Mouse (Mus musculus) forebrain, embryonic 11.5 days (tissue): ENCODE measurements at regions not wholly inside any gene's neighbourhood (a gene's known extent, or its start where the extent isn't known, plus 50 kb on each side); places are given as distances from the start of the nearest gene placed in this dataset.

Experiments used
- ATAC-seq: fragments of 200-750 bp; cut with Nextera tagmentation; replicated peaks from 2 replicates; pipeline ENCODE4 v1.8.0; 2017; ENCODE audit warnings: moderate TSS enrichment; ENCODE audit not compliant: low FRiP score
- DNase-seq: peaks from one replicate; pipeline ENCODE4 v3.0.0-alpha.2; 2017; ENCODE audit warnings: low spot score
- H3K27ac ChIP-seq: fragments of 300-500 bp; sonication (generic); 2 replicates; pipeline ENCODE4 v1.5.1; 2014; ENCODE audit warnings: low read depth, low read length
- H3K27me3 ChIP-seq: fragments of 300-500 bp; sonication (generic); 2 replicates; pipeline ENCODE4 v1.6.1; 2014; ENCODE audit warnings: mild to moderate bottlenecking, low read length, mixed read lengths; ENCODE audit not compliant: control insufficient read depth, insufficient read depth
- H3K36me3 ChIP-seq: fragments of 300-500 bp; sonication (generic); 2 replicates; pipeline ENCODE4 v1.6.1; 2014; ENCODE audit warnings: mild to moderate bottlenecking, low read length, moderate library complexity, mixed read lengths; ENCODE audit not compliant: control insufficient read depth, insufficient read depth
- H3K4me1 ChIP-seq: fragments of 300-500 bp; sonication (generic); replicated peaks from 2 replicates; pipeline ENCODE4 v1.6.1; 2014; ENCODE audit warnings: low read length, mixed read lengths; ENCODE audit not compliant: control insufficient read depth, insufficient read depth
- H3K4me2 ChIP-seq: fragments of 300-500 bp; sonication (generic); 2 replicates; pipeline ENCODE4 v1.6.1; 2014; ENCODE audit warnings: low read depth, mild to moderate bottlenecking, low read length, moderate library complexity, mixed read lengths; ENCODE audit not compliant: severe bottlenecking
- H3K4me3 ChIP-seq: fragments of 300-500 bp; sonication (generic); 2 replicates; pipeline ENCODE4 v1.5.1; 2014; ENCODE audit warnings: low read depth, low read length
- H3K9ac ChIP-seq: fragments of 300-500 bp; sonication (generic); 2 replicates; pipeline ENCODE4 v1.6.1; 2014; ENCODE audit warnings: low read length
- H3K9me3 ChIP-seq: fragments of 300-500 bp; sonication (generic); 2 replicates; pipeline ENCODE4 v1.6.1; 2016; ENCODE audit warnings: low read length, mixed read lengths; ENCODE audit not compliant: control insufficient read depth
- WGBS: fragments of 180-500 bp; shearing (Covaris S2); extraction: QIAGEN DNeasy Blood & Tissue Kit; methylation state at CpG from one replicate; pipeline ENCODE4 v1.1.7; 2014; 5-methylcytosine and 5-hydroxymethylcytosine counted together

GRCm38 (mm10) chr12:32709188-32709587 lies 110.2 kb upstream of the Nampt start:
- H3K27me3 ChIP-seq: no peaks in the 10 kb centered on the region
- no peak overlapping the region for H3K4me2 ChIP-seq
- WGBS: 89% methylated on average over 10 of the region's 10 CpGs
- no peaks in the 10 kb centered on the region for H3K9me3 ChIP-seq
- no peak overlapping the region for H3K4me3 ChIP-seq
- no peaks in the 10 kb centered on the region for H3K36me3 ChIP-seq
- DNase-seq: no peak
- no peaks in the 10 kb centered on the region for H3K4me1 ChIP-seq
- H3K27ac ChIP-seq: no peak overlapping the region
- no peak overlapping the region for H3K9ac ChIP-seq
- ATAC-seq: no peak

DNA sequence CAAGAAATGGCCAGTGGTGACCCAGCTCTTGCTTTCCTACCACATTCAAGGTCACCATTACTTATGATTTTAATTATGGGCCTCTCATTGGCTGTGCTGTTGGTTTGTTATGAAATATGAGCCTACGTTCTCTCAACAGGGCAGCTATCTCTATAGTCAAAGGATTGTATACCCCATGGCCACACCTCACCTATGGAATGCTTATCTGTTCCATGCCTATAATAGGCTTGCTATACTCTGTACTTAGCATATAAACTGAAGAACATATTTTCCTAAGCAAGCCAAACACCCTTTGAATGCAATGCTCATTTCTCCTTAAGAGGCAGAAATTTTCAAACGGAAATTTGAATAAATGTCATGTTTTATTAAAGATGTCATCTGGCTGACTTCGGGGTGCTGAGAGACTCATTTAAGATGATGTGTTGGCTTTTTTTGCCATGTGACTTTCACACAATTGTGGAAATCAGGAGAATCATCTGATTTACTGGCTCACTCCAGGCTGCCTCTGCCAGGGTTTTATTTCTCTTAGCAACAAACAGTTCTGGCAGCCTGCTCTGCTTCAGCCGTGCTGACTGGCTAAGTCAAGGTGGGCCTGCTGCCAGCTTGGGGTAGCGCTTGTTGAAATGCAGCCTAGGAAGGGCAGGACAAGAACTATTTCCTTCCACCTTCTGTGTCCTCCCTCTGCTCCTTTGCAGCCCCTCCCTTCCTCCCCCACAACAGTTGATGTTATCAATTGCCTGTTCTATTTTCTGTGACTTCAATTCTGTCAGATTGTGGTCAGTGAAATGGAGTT lies 102.0 kb upstream of the Nampt start:
- H3K9me3 ChIP-seq: no peaks in the 10 kb centered on the region
- no peaks in the 10 kb centered on the region for H3K4me1 ChIP-seq
- H3K36me3 ChIP-seq: no peaks in the 10 kb centered on the region
- H3K9ac ChIP-seq: no peak overlapping the region
- H3K4me2 ChIP-seq: no peak overlapping the region
- no peaks in the 10 kb centered on the region for H3K27me3 ChIP-seq
- H3K4me3 ChIP-seq: no peak overlapping the region
- ATAC-seq (no peak), DNase-seq (no peak)
- WGBS: 81% methylated on average over 5 of the region's 5 CpGs
- H3K27ac ChIP-seq: no peak overlapping the region

DNA sequence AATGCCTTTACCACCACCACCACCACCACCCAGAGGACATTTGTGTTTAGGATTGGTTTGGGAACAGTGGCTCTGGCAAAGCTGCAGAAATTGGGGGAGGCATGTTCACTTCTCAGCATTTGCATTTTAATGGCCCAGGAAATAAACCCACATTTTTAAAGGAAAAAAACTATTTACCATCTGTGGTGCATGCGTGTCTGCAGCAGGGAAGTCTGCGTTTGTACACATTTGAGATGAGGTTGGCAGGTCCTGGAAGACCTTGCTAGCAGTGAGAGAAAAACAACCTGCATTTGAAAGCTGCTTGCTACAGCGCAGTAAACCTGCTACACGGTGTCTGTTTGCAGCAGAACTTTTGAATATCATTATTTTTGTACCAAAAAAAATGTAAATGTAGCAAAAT lies 100.1 kb upstream of the Nampt start:
- ATAC-seq (no peak), DNase-seq (no peak)
- no peaks in the 10 kb centered on the region for H3K4me1 ChIP-seq
- 85% methylated on average over 4 of the region's 4 CpGs for WGBS
- no peaks in the 10 kb centered on the region for H3K36me3 ChIP-seq
- H3K27ac ChIP-seq: no peak overlapping the region
- H3K9ac ChIP-seq: no peak overlapping the region
- no peaks in the 10 kb centered on the region for H3K27me3 ChIP-seq
- no peak overlapping the region for H3K4me2 ChIP-seq
- no peaks in the 10 kb centered on the region for H3K9me3 ChIP-seq
- no peak overlapping the region for H3K4me3 ChIP-seq

DNA sequence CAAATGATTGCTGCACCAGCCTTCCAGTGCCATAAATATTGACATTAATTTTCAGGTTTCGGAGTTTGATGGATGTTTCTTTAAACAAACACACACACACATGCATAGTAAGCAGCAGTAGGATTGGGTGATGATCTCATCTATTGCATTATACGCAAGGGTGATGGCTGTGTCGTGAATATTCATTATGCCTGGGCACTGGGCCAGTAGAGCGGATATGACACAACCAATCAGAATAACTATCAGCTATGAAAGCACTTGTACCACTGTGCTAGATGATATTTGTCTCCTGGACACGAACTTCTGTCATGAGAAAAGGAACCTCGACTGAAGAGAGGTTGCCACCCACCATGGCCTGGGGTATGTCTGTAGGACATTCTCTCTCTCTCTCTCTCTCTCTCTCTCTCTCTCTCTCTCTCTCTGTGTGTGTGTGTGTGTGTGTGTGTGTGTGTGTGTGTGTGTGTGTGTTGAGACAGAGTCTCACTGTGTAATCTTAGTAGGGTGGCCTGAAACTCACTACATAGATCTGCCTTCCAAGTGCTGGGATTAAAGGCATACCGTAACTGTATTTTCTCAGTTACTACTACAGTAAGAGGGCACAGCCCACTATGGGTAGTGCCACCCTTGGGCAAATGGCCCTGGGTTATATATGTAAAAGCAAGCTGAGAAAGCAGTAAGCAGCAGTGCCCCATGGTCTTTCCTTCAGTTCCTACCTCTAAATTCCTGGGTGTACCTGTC lies 94.7 kb upstream of the Nampt start:
- Histone ChIP-seq H3K27ac (no peak overlapping the region), H3K4me3 (no peak overlapping the region), H3K9ac (no peak overlapping the region), H3K27me3 (no peaks in the 10 kb centered on the region), H3K4me2 (no peak overlapping the region), H3K36me3 (no peaks in the 10 kb centered on the region), H3K9me3 (no peaks in the 10 kb centered on the region), H3K4me1 (no peaks in the 10 kb centered on the region)
- DNase-seq: no peak
- WGBS: 87% methylated on average over 7 of the region's 7 CpGs
- ATAC-seq: 0 out of 2 replicates have a peak, but pooled peaks have one; percentile 39

DNA sequence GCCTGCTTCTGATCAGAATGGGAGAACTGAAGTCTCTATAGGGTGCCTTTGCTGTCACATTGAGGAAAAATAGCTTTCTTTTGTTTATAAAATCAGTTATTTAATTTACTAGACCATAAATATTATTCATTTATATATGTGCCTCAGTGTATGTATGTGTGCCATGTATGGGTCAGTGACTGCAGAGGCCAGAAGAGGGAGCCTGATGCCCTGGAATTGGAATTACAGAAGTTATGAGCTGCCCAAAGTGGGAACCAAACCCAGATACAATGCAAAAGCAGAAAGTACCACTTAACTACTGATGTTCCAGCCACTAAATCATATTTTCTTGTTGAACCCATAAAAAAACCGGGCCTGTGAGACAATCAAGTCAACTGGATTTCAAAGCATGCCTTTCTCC lies 91.8 kb upstream of the Nampt start:
- DNase-seq (no peak), ATAC-seq (no peak)
- WGBS: 86% methylated on average over 1 of the region's 1 CpGs
- no peaks in the 10 kb centered on the region for H3K27me3 ChIP-seq
- H3K4me1 ChIP-seq: no peaks in the 10 kb centered on the region
- H3K36me3 ChIP-seq: no peaks in the 10 kb centered on the region
- H3K4me2 ChIP-seq: no peak overlapping the region
- no peaks in the 10 kb centered on the region for H3K9me3 ChIP-seq
- H3K4me3 ChIP-seq: no peak overlapping the region
- no peak overlapping the region for H3K27ac ChIP-seq
- no peak overlapping the region for H3K9ac ChIP-seq

- H3K4me2 ChIP-seq: no peak overlapping the region
- WGBS: 24% methylated on average over 10 of the region's 10 CpGs
- H3K4me3 ChIP-seq: no peak overlapping the region
- no peak for DNase-seq
- no peak for ATAC-seq
- no peak overlapping the region for H3K27ac ChIP-seq
- H3K27me3 ChIP-seq: no peaks in the 10 kb centered on the region
- H3K9me3 ChIP-seq: no peaks in the 10 kb centered on the region
- H3K9ac ChIP-seq: no peak overlapping the region
- no peaks in the 10 kb centered on the region for H3K4me1 ChIP-seq
- no peaks in the 10 kb centered on the region for H3K36me3 ChIP-seq
These were observed 90.9 kb upstream of the Nampt start for GRCm38 (mm10) chr12:32728425-32728824.

DNA sequence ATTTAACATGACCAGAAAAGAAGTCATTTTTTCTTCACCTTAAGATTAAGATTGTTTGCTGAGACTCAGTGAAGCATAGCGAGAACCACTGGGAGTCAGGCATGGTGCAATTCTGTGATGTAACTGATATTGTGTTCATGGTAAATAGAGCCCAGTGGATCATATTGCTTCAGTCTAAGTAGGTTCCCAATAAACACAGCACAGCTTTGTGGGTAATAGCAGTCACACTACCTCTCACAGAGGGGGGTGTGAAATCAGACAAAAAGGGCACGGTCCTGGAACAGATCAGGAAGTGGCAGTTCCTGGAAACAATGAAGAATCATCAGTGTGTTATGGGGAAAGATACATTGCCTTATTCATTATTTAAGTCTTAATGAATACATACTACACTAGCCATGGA lies 84.1 kb upstream of the Nampt start:
- WGBS: 71% methylated on average over 2 of the region's 2 CpGs
- H3K27me3 ChIP-seq: no peaks in the 10 kb centered on the region
- no peak overlapping the region for H3K9ac ChIP-seq
- ATAC-seq: no peak
- no peaks in the 10 kb centered on the region for H3K36me3 ChIP-seq
- H3K4me1 ChIP-seq: no peaks in the 10 kb centered on the region
- no peak overlapping the region for H3K27ac ChIP-seq
- H3K9me3 ChIP-seq: no peaks in the 10 kb centered on the region
- H3K4me2 ChIP-seq: no peak overlapping the region
- no peak for DNase-seq
- no peak overlapping the region for H3K4me3 ChIP-seq

GRCm38 (mm10) chr12:32741465-32741864 lies 77.9 kb upstream of the Nampt start:
- Histone ChIP-seq H3K4me3 (no peak overlapping the region), H3K4me1 (no peaks in the 10 kb centered on the region), H3K36me3 (no peaks in the 10 kb centered on the region), H3K9ac (no peak overlapping the region), H3K27me3 (no peaks in the 10 kb centered on the region), H3K4me2 (no peak overlapping the region), H3K27ac (no peak overlapping the region), H3K9me3 (no peaks in the 10 kb centered on the region)
- DNase-seq: no peak
- ATAC-seq: no peak
